Mouse (Mus musculus): ENCODE results near the gene Chmp6. TPM values are rescaled to one million over a fixed set of nuclear protein-coding genes. Genes with fewer than 3 reads are reported as not detected.

The Chmp6 gene
- polyA plus RNA-seq, 1 experiment from 2014 or later, result 109 TPM

DNA sequence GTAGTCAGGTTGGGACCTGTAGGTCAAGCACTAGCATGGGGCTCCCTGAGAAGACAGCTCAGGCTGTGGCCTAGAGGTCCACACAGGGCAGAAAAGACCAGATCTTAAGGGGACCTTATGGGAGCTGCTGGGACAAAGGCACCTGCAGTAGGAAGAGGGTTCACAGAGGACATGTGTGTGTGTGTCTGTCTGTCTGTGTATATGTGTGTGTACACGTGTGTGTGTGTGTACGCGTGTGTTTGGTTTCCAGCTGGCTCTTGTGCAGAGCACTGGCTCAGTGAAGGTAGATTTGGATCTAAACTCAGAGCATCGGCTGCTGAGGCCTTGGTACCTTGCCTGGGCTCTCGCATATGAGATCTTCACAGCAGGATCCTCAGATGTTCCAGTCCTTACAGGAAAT lies 7.4 kb downstream of the Chmp6 start:
- Histone ChIP-seq H3K4me2 (ENCODE audit: low read depth, severe bottlenecking) (no peak overlapping the region), H3K9me3 (ENCODE audit: control insufficient read depth, low read length) (no peaks in the 10 kb centered on the region), H3K27me3 (ENCODE audit: control insufficient read depth, insufficient read depth, low read length) (no peaks in the 10 kb centered on the region), H3K27ac (replicated peaks; ENCODE audit: low read depth, low read length) (no peak overlapping the region), H3K9ac (ENCODE audit: low read length) (no peak overlapping the region), H3K4me1 (ENCODE audit: control insufficient read depth, insufficient read depth, low read length) (no peaks in the 10 kb centered on the region), H3K4me3 (ENCODE audit: low read depth, low read length) (no peak overlapping the region), H3K36me3 (ENCODE audit: control insufficient read depth, insufficient read depth, low read length) (peaks cover 14% of the 10 kb centered on the region)
- 91% methylated on average over 5 of the region's 5 CpGs for WGBS
- no peak for ATAC-seq (ENCODE audit: insufficient number of reproducible peaks, low FRiP score, low TSS enrichment, low read depth)
- DNase-seq (ENCODE audit: low spot score), result no peak

DNA sequence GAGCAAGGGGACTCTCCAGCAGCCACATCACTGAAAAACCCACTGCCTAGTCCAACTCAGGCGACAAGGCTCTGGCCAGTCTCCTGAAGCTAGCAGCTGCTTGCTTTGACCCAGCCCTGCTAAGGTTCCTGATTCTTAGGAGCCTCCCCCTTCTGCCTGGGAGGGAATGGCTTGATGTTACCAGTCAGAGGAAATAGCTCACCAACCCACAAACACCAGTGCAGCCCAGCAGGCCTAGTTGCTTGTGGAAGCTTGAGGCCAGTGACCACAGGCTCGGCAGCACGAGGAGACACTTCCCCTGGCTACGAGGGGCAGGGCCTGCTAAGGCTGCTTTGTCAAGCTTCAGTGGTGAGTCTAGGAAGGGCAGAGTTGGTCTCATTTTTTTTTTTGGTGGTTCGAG lies 11.9 kb downstream of the Chmp6 start:
- no peak overlapping the region for H3K27ac ChIP-seq (replicated peaks; ENCODE audit: low read depth, low read length)
- no peak for ATAC-seq (ENCODE audit: insufficient number of reproducible peaks, low FRiP score, low TSS enrichment, low read depth)
- WGBS, result 81% methylated on average over 5 of the region's 5 CpGs

DNA sequence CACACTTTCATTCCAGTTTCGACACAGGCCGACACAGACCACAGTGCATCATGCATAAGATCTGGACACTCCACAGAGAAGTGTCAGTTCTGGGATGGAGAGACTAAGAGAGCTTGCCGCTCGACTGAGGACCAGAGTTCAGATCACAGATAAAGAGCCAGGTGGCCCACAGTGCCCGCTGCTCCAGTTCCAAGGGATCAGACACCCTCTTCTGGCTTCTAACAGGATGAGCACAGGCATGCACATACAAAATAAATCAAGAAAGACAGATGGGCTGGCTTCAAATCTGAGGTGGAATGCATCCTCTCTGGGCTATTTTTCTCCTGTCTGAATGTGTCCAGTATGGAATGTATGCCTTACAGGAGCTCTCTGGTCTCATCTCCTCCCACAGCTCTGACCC lies 13.5 kb downstream of the Chmp6 start:
- Histone ChIP-seq H3K9me3 (ENCODE audit: control insufficient read depth, low read length) (no peaks in the 10 kb centered on the region), H3K4me1 (ENCODE audit: control insufficient read depth, insufficient read depth, low read length) (no peaks in the 10 kb centered on the region), H3K9ac (ENCODE audit: low read length) (no peak overlapping the region), H3K4me3 (ENCODE audit: low read depth, low read length) (no peak overlapping the region), H3K27ac (replicated peaks; ENCODE audit: low read depth, low read length) (no peak overlapping the region), H3K4me2 (ENCODE audit: low read depth, severe bottlenecking) (no peak overlapping the region), H3K27me3 (ENCODE audit: control insufficient read depth, insufficient read depth, low read length) (no peaks in the 10 kb centered on the region), H3K36me3 (ENCODE audit: control insufficient read depth, insufficient read depth, low read length) (no peaks in the 10 kb centered on the region)
- 81% methylated on average over 5 of the region's 5 CpGs for WGBS
- ATAC-seq (ENCODE audit: insufficient number of reproducible peaks, low FRiP score, low TSS enrichment, low read depth), result no peak
- no peak for DNase-seq (ENCODE audit: low spot score)

More for the DNA sequence above, 11.9 kb downstream of the Chmp6 start:
- DNase-seq (ENCODE audit: low spot score), result no peak
- Histone ChIP-seq H3K36me3 (ENCODE audit: control insufficient read depth, insufficient read depth, low read length) (no peaks in the 10 kb centered on the region), H3K4me1 (ENCODE audit: control insufficient read depth, insufficient read depth, low read length) (no peaks in the 10 kb centered on the region), H3K4me3 (ENCODE audit: low read depth, low read length) (no peak overlapping the region), H3K4me2 (ENCODE audit: low read depth, severe bottlenecking) (no peak overlapping the region), H3K9ac (ENCODE audit: low read length) (no peak overlapping the region), H3K27me3 (ENCODE audit: control insufficient read depth, insufficient read depth, low read length) (no peaks in the 10 kb centered on the region), H3K9me3 (ENCODE audit: control insufficient read depth, low read length) (no peaks in the 10 kb centered on the region)

DNA sequence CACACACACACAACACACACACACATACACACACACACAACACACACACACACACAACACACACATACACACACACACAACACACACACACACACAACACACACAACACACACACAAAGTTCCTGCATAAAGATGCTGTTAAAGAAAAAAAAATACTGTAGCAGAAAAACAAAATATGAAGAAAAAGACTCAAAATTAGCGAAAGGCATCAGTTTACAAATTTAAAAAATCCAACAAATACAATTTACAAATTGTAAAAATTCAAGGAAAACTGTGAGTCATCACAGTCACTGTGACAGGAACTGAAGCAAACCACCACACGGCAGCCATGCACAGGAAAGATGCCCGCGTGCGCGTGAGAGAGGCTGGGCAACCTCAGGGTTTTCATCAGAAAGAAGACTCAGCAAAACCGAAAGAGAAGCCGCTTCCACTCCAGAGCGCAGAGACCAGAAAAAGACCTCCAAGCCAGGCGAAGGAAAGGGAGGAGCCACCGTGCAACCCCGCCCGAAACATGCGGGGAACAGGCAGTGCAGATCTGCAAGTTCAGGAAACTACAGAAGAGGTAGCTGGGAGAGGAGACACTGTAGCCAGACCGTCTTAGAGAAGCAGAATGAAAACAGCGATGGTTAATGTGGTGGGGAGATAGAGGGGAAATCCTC lies 14.9 kb downstream of the Chmp6 start:
- no peaks in the 10 kb centered on the region for H3K27me3 ChIP-seq (ENCODE audit: control insufficient read depth, insufficient read depth, low read length)
- WGBS, result 70% methylated on average over 16 of the region's 16 CpGs

DNA sequence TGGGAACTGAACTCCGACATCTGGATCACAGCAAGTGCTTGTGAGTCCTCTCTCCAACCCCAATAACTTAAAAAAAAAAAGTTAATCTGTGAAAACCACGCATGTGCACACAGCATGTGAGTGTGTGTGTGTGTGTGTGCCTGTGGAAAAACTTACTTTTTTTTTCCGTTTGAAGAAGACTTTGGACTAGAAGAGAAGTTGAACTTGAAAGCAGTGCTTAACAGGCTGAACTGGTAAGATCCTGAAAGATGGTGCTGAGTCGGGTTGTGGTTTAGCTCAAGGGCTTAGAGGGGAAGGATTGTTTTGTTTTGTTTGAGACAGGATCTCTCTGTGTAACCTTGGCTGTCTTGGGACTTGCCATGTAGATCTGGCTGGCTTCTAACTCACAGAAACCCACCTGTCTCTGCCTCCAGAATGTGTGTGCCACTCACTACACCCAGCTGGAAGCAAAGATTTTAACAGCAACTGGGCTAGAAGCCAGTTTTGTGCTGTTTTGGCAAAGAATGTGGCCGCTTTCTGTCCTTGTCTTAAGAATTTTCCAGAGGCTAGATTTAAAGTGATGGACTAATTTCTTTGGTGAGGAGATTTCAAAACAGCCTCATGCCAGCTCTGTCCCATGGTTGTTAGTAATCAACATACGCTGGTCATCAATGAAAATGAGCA lies 16.5 kb downstream of the Chmp6 start:
- no peak for DNase-seq (ENCODE audit: low spot score)
- no peak overlapping the region for H3K27ac ChIP-seq (replicated peaks; ENCODE audit: low read depth, low read length)
- no peak overlapping the region for H3K9ac ChIP-seq (ENCODE audit: low read length)
- H3K4me2 ChIP-seq (ENCODE audit: low read depth, severe bottlenecking), result no peak overlapping the region
- no peak overlapping the region for H3K4me3 ChIP-seq (ENCODE audit: low read depth, low read length)
- no peaks in the 10 kb centered on the region for H3K36me3 ChIP-seq (ENCODE audit: control insufficient read depth, insufficient read depth, low read length)
- 91% methylated on average over 6 of the region's 6 CpGs for WGBS
- no peaks in the 10 kb centered on the region for H3K27me3 ChIP-seq (ENCODE audit: control insufficient read depth, insufficient read depth, low read length)
- no peak for ATAC-seq (ENCODE audit: insufficient number of reproducible peaks, low FRiP score, low TSS enrichment, low read depth)
- H3K9me3 ChIP-seq (ENCODE audit: control insufficient read depth, low read length), result no peaks in the 10 kb centered on the region
- H3K4me1 ChIP-seq (ENCODE audit: control insufficient read depth, insufficient read depth, low read length), result peaks cover 4% of the 10 kb centered on the region; the same call in 1 of the 2 replicates

More for the DNA sequence above, 14.9 kb downstream of the Chmp6 start:
- H3K4me2 ChIP-seq (ENCODE audit: low read depth, severe bottlenecking), result no peak overlapping the region
- ATAC-seq (ENCODE audit: insufficient number of reproducible peaks, low FRiP score, low TSS enrichment, low read depth), result no peak
- no peaks in the 10 kb centered on the region for H3K9me3 ChIP-seq (ENCODE audit: control insufficient read depth, low read length)
- no peak overlapping the region for H3K4me3 ChIP-seq (ENCODE audit: low read depth, low read length)
- peaks cover 4% of the 10 kb centered on the region; the same call in 1 of the 2 replicates for H3K4me1 ChIP-seq (ENCODE audit: control insufficient read depth, insufficient read depth, low read length)
- no peak overlapping the region for H3K9ac ChIP-seq (ENCODE audit: low read length)
- no peak overlapping the region for H3K27ac ChIP-seq (replicated peaks; ENCODE audit: low read depth, low read length)
- no peaks in the 10 kb centered on the region for H3K36me3 ChIP-seq (ENCODE audit: control insufficient read depth, insufficient read depth, low read length)
- no peak for DNase-seq (ENCODE audit: low spot score)

DNA sequence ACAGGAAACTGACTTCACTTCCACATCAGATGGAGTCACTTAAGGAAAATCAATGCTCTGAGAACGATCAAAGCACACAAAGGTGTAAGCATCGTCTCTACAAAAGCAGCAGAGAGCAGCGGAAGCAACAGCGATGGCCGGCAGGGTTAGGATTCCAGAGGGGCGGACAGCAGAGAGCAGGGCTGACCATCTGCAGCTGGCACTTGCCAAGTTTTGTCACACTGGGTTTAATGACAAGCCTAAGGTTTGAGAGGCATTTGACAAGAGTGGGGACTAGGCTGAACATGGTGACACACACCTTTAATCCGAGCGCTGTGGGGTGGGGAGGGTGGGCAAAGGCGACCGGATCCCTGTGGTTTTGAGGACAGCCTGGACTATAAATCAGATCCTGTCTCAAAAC lies 18.6 kb downstream of the Chmp6 start:
- ATAC-seq (ENCODE audit: insufficient number of reproducible peaks, low FRiP score, low TSS enrichment, low read depth) (no peak), DNase-seq (ENCODE audit: low spot score) (no peak)
- Histone ChIP-seq H3K36me3 (ENCODE audit: control insufficient read depth, insufficient read depth, low read length) (no peaks in the 10 kb centered on the region), H3K4me1 (ENCODE audit: control insufficient read depth, insufficient read depth, low read length) (peaks cover 7% of the 10 kb centered on the region; the same call in 1 of the 2 replicates), H3K9ac (ENCODE audit: low read length) (no peak overlapping the region), H3K4me3 (ENCODE audit: low read depth, low read length) (no peak overlapping the region), H3K27me3 (ENCODE audit: control insufficient read depth, insufficient read depth, low read length) (no peaks in the 10 kb centered on the region), H3K4me2 (ENCODE audit: low read depth, severe bottlenecking) (no peak overlapping the region), H3K9me3 (ENCODE audit: control insufficient read depth, low read length) (no peaks in the 10 kb centered on the region), H3K27ac (replicated peaks; ENCODE audit: low read depth, low read length) (no peak overlapping the region)
- WGBS, result 70% methylated on average over 10 of the region's 10 CpGs

DNA sequence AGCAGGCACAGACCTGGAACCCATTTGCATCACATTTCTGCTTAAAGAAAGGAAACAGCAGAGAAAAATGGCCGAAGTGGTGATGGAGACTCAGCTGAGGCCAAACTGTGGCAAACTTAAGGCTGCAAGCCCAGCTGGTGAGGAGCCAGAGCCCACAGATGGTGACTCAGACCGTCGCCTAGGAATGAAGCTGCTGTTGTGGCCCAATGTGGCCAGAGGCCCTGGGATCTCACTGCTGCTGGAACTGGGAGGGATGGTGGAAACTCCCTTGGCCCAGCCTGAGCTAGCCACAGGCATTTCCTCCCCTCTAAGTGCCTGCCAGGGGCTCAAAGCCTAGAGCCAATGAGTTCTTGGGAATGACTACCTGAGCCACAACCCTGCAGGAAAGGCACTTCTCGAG lies 19.9 kb downstream of the Chmp6 start:
- Histone ChIP-seq H3K36me3 (ENCODE audit: control insufficient read depth, insufficient read depth, low read length) (no peaks in the 10 kb centered on the region), H3K27ac (replicated peaks; ENCODE audit: low read depth, low read length) (no peak overlapping the region), H3K4me3 (ENCODE audit: low read depth, low read length) (no peak overlapping the region), H3K4me1 (ENCODE audit: control insufficient read depth, insufficient read depth, low read length) (peaks cover 13% of the 10 kb centered on the region), H3K27me3 (ENCODE audit: control insufficient read depth, insufficient read depth, low read length) (no peaks in the 10 kb centered on the region), H3K9me3 (ENCODE audit: control insufficient read depth, low read length) (no peaks in the 10 kb centered on the region), H3K9ac (ENCODE audit: low read length) (no peak overlapping the region), H3K4me2 (ENCODE audit: low read depth, severe bottlenecking) (no peak overlapping the region)
- no peak for DNase-seq (ENCODE audit: low spot score)
- no peak for ATAC-seq (ENCODE audit: insufficient number of reproducible peaks, low FRiP score, low TSS enrichment, low read depth)
- WGBS, result 62% methylated on average over 4 of the region's 4 CpGs

DNA sequence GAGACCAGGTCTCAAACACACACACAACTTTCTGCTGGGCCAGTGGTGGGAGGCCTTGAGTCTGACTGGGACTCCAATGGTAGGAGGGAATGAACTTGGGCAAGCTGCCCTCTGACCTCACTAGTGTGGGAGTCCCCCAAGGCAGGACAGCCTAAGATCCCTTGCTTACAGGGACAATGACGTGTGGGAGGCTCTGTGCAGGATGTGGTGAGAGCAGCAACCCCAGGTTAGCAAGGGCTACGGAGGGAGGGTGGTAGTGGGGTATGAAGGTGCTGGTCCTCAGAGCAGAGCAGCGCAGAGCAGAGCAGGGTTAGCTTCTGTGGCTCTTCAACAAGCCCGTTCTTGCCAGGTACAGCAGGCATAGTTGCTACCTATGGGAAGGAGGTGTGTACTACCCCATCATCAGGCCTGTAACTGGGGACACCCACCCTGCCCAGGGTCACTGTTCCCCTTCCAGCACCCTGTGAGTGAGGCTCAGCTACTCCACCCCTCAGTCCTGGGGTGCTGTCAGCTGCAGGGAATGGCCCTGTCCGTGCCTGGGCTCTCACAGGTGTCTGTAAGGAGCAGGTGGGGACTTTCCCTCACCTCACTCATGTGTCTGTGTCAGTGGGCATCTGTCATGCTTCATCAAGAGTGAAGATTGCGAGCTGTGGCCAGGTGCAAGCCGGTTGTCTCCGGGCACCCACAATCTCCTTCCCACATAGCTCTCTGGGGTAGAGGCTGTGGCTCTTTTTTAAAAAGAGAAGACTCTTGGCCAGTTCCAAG lies 20.8 kb downstream of the Chmp6 start:
- Histone ChIP-seq H3K4me3 (ENCODE audit: low read depth, low read length) (no peak overlapping the region), H3K27ac (replicated peaks; ENCODE audit: low read depth, low read length) (no peak overlapping the region), H3K36me3 (ENCODE audit: control insufficient read depth, insufficient read depth, low read length) (no peaks in the 10 kb centered on the region), H3K9me3 (ENCODE audit: control insufficient read depth, low read length) (no peaks in the 10 kb centered on the region), H3K27me3 (ENCODE audit: control insufficient read depth, insufficient read depth, low read length) (no peaks in the 10 kb centered on the region), H3K4me1 (ENCODE audit: control insufficient read depth, insufficient read depth, low read length) (peaks cover 16% of the 10 kb centered on the region), H3K4me2 (ENCODE audit: low read depth, severe bottlenecking) (no peak overlapping the region), H3K9ac (ENCODE audit: low read length) (no peak overlapping the region)
- no peak for ATAC-seq (ENCODE audit: insufficient number of reproducible peaks, low FRiP score, low TSS enrichment, low read depth)
- WGBS, result 81% methylated on average over 8 of the region's 8 CpGs
- no peak for DNase-seq (ENCODE audit: low spot score)
